Mouse (Mus musculus) kidney, adult 2 months (tissue): ENCODE measurements around the gene Cartpt.

Experiments used
- CTCF ChIP-seq: fragments of 200-500 bp; conservative IDR thresholded peaks from 2 replicates; pipeline ENCODE4 v1.5.1; 2011; ENCODE audit warnings: low read depth, mild to moderate bottlenecking, control low read depth, low read length, moderate library complexity, mixed read lengths; ENCODE audit not compliant: insufficient read depth, insufficient read length
- POLR2A ChIP-seq: fragments of 200-500 bp; IDR thresholded peaks from one replicate; pipeline ENCODE4 v1.6.1; 2011; ENCODE audit warnings: low read depth, low read length, control low read depth

DNA sequence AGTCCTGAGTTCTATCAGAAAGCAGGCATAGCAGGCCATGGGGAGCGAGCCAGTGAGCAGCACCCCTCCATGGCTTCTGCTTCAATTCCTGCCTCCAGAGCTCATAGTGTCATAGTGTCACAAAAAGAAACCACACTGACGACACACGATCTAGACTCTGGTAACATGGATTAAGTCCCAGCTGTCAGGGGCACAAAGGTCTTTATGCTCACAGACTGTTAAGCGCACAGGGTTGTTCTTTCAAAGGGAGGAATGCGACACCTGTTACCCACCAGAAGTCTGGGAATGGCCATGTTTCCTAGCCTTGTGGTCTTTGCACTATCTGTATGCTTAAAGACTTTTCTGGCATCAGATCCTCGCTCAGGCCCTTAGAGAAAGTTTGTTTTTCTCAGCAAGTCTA, 15.3 kb downstream of the Cartpt start:
- TF ChIP-seq POLR2A (no peak), CTCF (no peak)
